Mouse (Mus musculus) kidney, adult 2 months (tissue): Measurements from ENCODE around the gene Krcc1.

Source experiments
- CTCF ChIP-seq: fragments of 200-500 bp; conservative IDR thresholded peaks from 2 replicates; pipeline ENCODE4 v1.5.1; 2011; ENCODE audit warnings: low read depth, mild to moderate bottlenecking, control low read depth, low read length, moderate library complexity, mixed read lengths; ENCODE audit not compliant: insufficient read depth, insufficient read length
- POLR2A ChIP-seq: fragments of 200-500 bp; IDR thresholded peaks from one replicate; pipeline ENCODE4 v1.6.1; 2011; ENCODE audit warnings: low read depth, low read length, control low read depth

GRCm38 (mm10) chr6:71270301-71271056 lies 998 bp upstream of the Krcc1 start:
- TF ChIP-seq POLR2A (no peak), CTCF (no peak)
